Mouse (Mus musculus) forebrain, embryonic 11.5 days (tissue): ENCODE data around the gene Map1b. TPM values are rescaled to one million over a fixed set of nuclear protein-coding genes. Genes with fewer than 3 reads are reported as not detected.

Source experiments
- ATAC-seq: fragments of 200-750 bp; cut with Nextera tagmentation; replicated peaks from 2 replicates; pipeline ENCODE4 v1.8.0; 2017; ENCODE audit warnings: moderate TSS enrichment; ENCODE audit not compliant: low FRiP score
- DNase-seq: peaks from one replicate; pipeline ENCODE4 v3.0.0-alpha.2; 2017; ENCODE audit warnings: low spot score
- H3K27ac ChIP-seq: fragments of 300-500 bp; sonication (generic); 2 replicates; pipeline ENCODE4 v1.5.1; 2014; ENCODE audit warnings: low read depth, low read length
- H3K27me3 ChIP-seq: fragments of 300-500 bp; sonication (generic); 2 replicates; pipeline ENCODE4 v1.6.1; 2014; ENCODE audit warnings: mild to moderate bottlenecking, low read length, mixed read lengths; ENCODE audit not compliant: control insufficient read depth, insufficient read depth
- H3K36me3 ChIP-seq: fragments of 300-500 bp; sonication (generic); 2 replicates; pipeline ENCODE4 v1.6.1; 2014; ENCODE audit warnings: mild to moderate bottlenecking, low read length, moderate library complexity, mixed read lengths; ENCODE audit not compliant: control insufficient read depth, insufficient read depth
- H3K4me1 ChIP-seq: fragments of 300-500 bp; sonication (generic); replicated peaks from 2 replicates; pipeline ENCODE4 v1.6.1; 2014; ENCODE audit warnings: low read length, mixed read lengths; ENCODE audit not compliant: control insufficient read depth, insufficient read depth
- H3K4me2 ChIP-seq: fragments of 300-500 bp; sonication (generic); 2 replicates; pipeline ENCODE4 v1.6.1; 2014; ENCODE audit warnings: low read depth, mild to moderate bottlenecking, low read length, moderate library complexity, mixed read lengths; ENCODE audit not compliant: severe bottlenecking
- H3K4me3 ChIP-seq: fragments of 300-500 bp; sonication (generic); 2 replicates; pipeline ENCODE4 v1.5.1; 2014; ENCODE audit warnings: low read depth, low read length
- H3K9ac ChIP-seq: fragments of 300-500 bp; sonication (generic); 2 replicates; pipeline ENCODE4 v1.6.1; 2014; ENCODE audit warnings: low read length
- H3K9me3 ChIP-seq: fragments of 300-500 bp; sonication (generic); 2 replicates; pipeline ENCODE4 v1.6.1; 2016; ENCODE audit warnings: low read length, mixed read lengths; ENCODE audit not compliant: control insufficient read depth
- WGBS: fragments of 180-500 bp; shearing (Covaris S2); extraction: QIAGEN DNeasy Blood & Tissue Kit; methylation state at CpG from one replicate; pipeline ENCODE4 v1.1.7; 2014; 5-methylcytosine and 5-hydroxymethylcytosine counted together
- polyA plus RNA-seq: library from polyadenylated mRNA; unstranded; fragments of >200 nt; fragmentation: Nextera tagmentation; extraction: Ambion mirVana; gene quantifications from 2 replicates; pipeline ENCODE4 v1.2.1, GENCODE M21; 2014

The Map1b gene
- polyA plus RNA-seq, 1 experiment from 2014 or later: 854 TPM

DNA sequence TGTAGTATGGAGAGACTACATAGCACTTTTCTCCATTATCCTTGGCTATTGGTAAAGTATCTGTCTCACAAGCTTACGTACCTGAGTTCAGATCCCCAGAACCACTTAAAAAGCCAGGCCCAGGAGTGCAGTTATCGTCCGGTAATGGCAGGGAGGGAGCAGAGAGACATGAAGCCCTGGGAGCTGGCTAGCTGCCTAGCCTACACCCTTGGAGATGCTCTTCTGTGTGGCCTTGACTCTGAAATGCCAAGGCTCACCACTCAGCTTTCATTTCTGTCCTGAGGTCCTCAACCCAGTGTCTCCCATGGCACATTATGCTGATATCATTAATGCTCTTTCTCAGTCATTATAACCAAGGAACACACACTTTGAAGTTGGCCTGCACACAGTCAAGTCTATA lies 104.6 kb downstream of the Map1b start:
- H3K9me3 ChIP-seq: no peaks in the 10 kb centered on the region
- H3K4me3 ChIP-seq: no peak overlapping the region
- no peak overlapping the region; the same call in 1 of the 2 replicates for H3K9ac ChIP-seq
- H3K36me3 ChIP-seq: no peaks in the 10 kb centered on the region; the same call in 1 of the 2 replicates
- H3K27ac ChIP-seq: no peak overlapping the region
- peaks cover 8% of the 10 kb centered on the region; the same call in 1 of the 2 replicates for H3K4me1 ChIP-seq
- WGBS: 93% methylated on average over 3 of the region's 3 CpGs
- H3K27me3 ChIP-seq: no peaks in the 10 kb centered on the region
- no peak for DNase-seq
- no peak for ATAC-seq
- no peak overlapping the region for H3K4me2 ChIP-seq

DNA sequence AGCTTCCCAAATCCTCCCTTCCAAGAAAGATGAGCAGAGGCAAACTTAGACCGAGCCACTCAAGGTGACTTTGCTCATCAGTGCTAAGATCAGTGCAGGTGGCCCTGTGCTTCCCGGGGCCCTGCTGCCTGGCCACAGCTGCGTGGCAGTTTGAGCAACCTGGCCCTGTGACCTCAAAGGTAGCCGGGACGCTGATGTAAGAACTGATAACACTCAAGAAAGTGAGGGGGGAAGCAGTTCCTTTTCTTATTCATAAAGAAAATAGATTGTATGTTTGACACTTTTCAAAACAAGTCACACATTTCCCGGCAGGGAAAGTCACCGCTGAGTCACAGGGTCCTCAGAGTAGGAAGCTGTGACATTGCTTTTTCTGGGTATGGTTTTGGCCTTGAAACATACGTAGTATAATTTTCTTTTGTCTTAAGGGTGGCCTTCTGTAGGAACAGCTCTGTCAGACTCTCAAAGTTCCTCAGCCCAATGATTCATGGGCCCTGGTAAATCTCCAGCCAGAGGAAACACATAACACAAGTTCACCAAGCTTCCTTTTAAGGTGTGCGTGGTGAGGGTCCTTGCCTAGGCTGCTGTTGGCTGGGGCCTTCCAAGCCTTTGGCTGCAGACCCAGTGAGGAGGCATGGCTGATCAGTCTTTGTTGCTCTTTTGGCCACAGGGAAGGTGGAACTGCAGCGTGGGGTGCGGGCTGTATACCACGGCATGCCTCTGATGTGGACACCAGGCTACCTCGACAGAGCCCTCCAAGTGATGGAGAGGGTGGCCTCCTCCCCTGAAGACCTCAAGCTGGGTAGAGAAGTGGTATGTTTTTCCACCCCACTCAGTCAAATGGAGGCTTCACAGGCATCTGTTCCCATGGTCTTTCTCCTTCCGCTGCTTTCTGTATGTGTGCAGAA lies 105.5 kb downstream of the Map1b start:
- Histone ChIP-seq H3K4me1 (peaks cover 8% of the 10 kb centered on the region; the same call in 1 of the 2 replicates), H3K9me3 (no peaks in the 10 kb centered on the region), H3K27ac (no peak overlapping the region), H3K27me3 (no peaks in the 10 kb centered on the region), H3K9ac (no peak overlapping the region), H3K36me3 (no peaks in the 10 kb centered on the region; the same call in 1 of the 2 replicates), H3K4me3 (no peak overlapping the region), H3K4me2 (no peak overlapping the region)
- 93% methylated on average over 14 of the region's 14 CpGs for WGBS
- no peak for ATAC-seq
- no peak for DNase-seq

GRCm38 (mm10) chr13:99409216-99409615 lies 107.1 kb downstream of the Map1b start:
- Histone ChIP-seq H3K4me1 (peaks cover 4% of the 10 kb centered on the region; the same call in 1 of the 2 replicates), H3K9me3 (no peaks in the 10 kb centered on the region), H3K27ac (no peak overlapping the region), H3K4me3 (no peak overlapping the region), H3K27me3 (no peaks in the 10 kb centered on the region), H3K9ac (no peak overlapping the region; the same call in 1 of the 2 replicates), H3K36me3 (no peaks in the 10 kb centered on the region; the same call in 1 of the 2 replicates), H3K4me2 (no peak overlapping the region)
- DNase-seq (no peak), ATAC-seq (no peak)
- 58% methylated on average over 2 of the region's 2 CpGs for WGBS

DNA sequence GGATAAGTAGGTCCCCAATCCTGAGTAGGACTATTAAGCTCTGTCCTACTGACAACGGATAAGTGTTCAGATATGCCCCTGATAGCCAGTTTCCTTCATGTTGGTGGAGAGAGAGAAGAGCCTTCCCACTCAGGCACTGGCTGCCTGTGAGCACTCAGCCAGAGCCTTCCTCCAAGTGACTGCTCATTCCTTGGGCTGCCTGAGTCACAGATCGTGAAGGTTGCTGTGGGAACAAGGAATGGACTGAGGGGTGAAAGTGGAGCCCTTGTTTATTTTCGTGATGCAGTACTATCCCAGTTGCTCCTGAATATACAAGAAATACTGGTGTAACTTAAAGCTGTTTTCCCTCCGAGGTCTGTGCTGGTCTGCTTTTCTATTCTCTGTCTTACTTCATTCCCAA lies 117.0 kb downstream of the Map1b start:
- H3K9ac ChIP-seq: no peak overlapping the region
- ATAC-seq: no peak
- H3K4me2 ChIP-seq: no peak overlapping the region
- peaks cover 8% of the 10 kb centered on the region; the same call in 1 of the 2 replicates for H3K4me1 ChIP-seq
- H3K27ac ChIP-seq: no peak overlapping the region
- H3K27me3 ChIP-seq: no peaks in the 10 kb centered on the region
- DNase-seq: peak; percentile 8
- H3K4me3 ChIP-seq: no peak overlapping the region
- no peaks in the 10 kb centered on the region; the same call in 1 of the 2 replicates for H3K36me3 ChIP-seq
- 79% methylated on average over 4 of the region's 4 CpGs for WGBS
- H3K9me3 ChIP-seq: no peaks in the 10 kb centered on the region

DNA sequence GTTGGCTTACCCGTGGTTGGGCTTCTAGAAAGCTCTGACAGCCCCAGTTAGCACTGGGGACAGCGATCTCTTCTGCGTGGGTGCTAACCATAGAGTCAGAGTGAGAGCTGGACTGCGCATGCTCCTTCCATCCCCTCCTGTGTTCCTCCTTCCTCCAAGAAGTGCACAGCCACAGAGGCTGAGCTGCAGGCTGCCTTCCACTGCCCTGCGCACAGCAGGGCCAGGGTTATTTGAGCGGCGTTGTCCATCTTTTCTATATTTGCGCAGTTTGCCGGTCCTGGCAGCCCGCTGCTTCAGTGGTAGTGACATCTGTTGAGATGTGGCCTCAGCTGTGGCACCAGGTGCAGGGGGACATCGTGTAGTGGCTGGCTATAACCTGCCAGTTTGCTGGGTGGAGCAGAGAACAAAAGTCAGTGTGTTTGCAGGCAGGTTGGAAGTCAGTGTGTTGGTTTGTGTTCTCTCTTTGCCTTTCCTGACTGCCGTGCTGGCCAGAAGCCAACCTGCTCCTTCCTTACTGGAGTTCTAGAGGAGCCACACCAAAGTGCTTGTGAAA lies 118.1 kb downstream of the Map1b start:
- no peak overlapping the region for H3K9ac ChIP-seq

GRCm38 (mm10) chr13:99397228-99397627 lies 119.1 kb downstream of the Map1b start:
- 48% methylated on average over 7 of the region's 7 CpGs for whole genome bisulfite sequencing
- Histone ChIP-seq H3K9me3 (no peaks in the 10 kb centered on the region), H3K4me1 (peaks cover 8% of the 10 kb centered on the region; the same call in 1 of the 2 replicates), H3K27me3 (no peaks in the 10 kb centered on the region), H3K4me2 (no peak overlapping the region), H3K27ac (no peak overlapping the region), H3K4me3 (no peak overlapping the region), H3K36me3 (no peaks in the 10 kb centered on the region), H3K9ac (no peak overlapping the region)
- DNase-seq: no peak
- peak; percentile 77 for ATAC-seq

More for the DNA sequence above, 118.1 kb downstream of the Map1b start:
- Histone ChIP-seq H3K27me3 (no peaks in the 10 kb centered on the region), H3K9me3 (no peaks in the 10 kb centered on the region), H3K4me2 (no peak overlapping the region), H3K4me3 (no peak overlapping the region), H3K4me1 (peaks cover 8% of the 10 kb centered on the region; the same call in 1 of the 2 replicates), H3K36me3 (no peaks in the 10 kb centered on the region), H3K27ac (no peak overlapping the region)
- no peak for ATAC-seq
- 92% methylated on average over 12 of the region's 12 CpGs for WGBS
- peak; percentile 38 for DNase-seq

- Histone ChIP-seq H3K9me3 (no peaks in the 10 kb centered on the region), H3K27ac (peak overlapping the region; percentile 15; the same call in 1 of the 2 replicates), H3K4me3 (no peak overlapping the region), H3K9ac (no peak overlapping the region), H3K4me1 (peaks cover 8% of the 10 kb centered on the region; the same call in 1 of the 2 replicates), H3K4me2 (no peak overlapping the region), H3K36me3 (no peaks in the 10 kb centered on the region), H3K27me3 (no peaks in the 10 kb centered on the region)
- ATAC-seq (no peak), DNase-seq (no peak)
- 35% methylated on average over 12 of the region's 12 CpGs for WGBS
These were observed 120.8 kb downstream of the Map1b start for GRCm38 (mm10) chr13:99395531-99395930.

GRCm38 (mm10) chr13:99394694-99395093 lies 121.6 kb downstream of the Map1b start:
- DNase-seq (no peak), ATAC-seq (no peak)
- H3K4me3 ChIP-seq: no peak overlapping the region
- H3K9me3 ChIP-seq: no peaks in the 10 kb centered on the region
- no peak overlapping the region for H3K9ac ChIP-seq
- H3K27me3 ChIP-seq: no peaks in the 10 kb centered on the region
- 51% methylated on average over 3 of the region's 3 CpGs for WGBS
- no peaks in the 10 kb centered on the region for H3K36me3 ChIP-seq
- H3K4me2 ChIP-seq: no peak overlapping the region
- peaks cover 8% of the 10 kb centered on the region; the same call in 1 of the 2 replicates for H3K4me1 ChIP-seq
- H3K27ac ChIP-seq: no peak overlapping the region
